ENCODE assay signal across 23 mouse cellular contexts in genomic region chr12:115328439-115328838, GRCm38 (mm10).
"Had no signal": no experiment of that assay in that cellular context is flagged by ENCODE, and none has a peak within 500 bp of the region (broad histone marks: within the 10 kb centered on the region; RNA-seq: fewer than 3 reads in every experiment).

No protein-coding gene starts in this region.

- H3K36me3 ChIP-seq: heart, embryonic 13.5 days; heart, embryonic 15.5 days; hindbrain, embryonic 12.5 days; limb, embryonic 10.5 days; limb, embryonic 12.5 days; liver, embryonic 13.5 days had no signal

- H3K27ac ChIP-seq: gastrocnemius, adult 2 months; heart, adult 2 months; heart, embryonic 13.5 days; heart, embryonic 15.5 days; hindbrain, embryonic 12.5 days; hindbrain, embryonic 14.5 days; limb, embryonic 10.5 days; limb, embryonic 12.5 days; liver, embryonic 13.5 days had no signal

- H3K4me1 ChIP-seq: heart, embryonic 13.5 days; heart, embryonic 15.5 days; hindbrain, embryonic 12.5 days; limb, embryonic 10.5 days; limb, embryonic 12.5 days; liver, embryonic 13.5 days had no signal

- DNase-seq: gastrocnemius, adult 2 months; gastrocnemius, postnatal 10 days; gastrocnemius, postnatal 25 days; heart, adult 11 months; heart, adult 2 months; heart, postnatal 14 days; heart, postnatal 36 days; kidney, adult 11 months; kidney, adult 8-10 months; kidney, postnatal 10 days; kidney, postnatal 25 days; layer of hippocampus, adult 9-11 months; layer of hippocampus, postnatal 36 days; liver; liver, embryonic 13.5 days had no signal

- ATAC-seq: hindbrain, embryonic 16.5 days; intestine, embryonic 16.5 days had no signal

- H3K4me3 ChIP-seq: gastrocnemius, adult 2 months; heart, adult 2 months; heart, embryonic 13.5 days; heart, embryonic 15.5 days; hindbrain, embryonic 12.5 days; limb, embryonic 10.5 days; limb, embryonic 12.5 days; liver, embryonic 13.5 days had no signal
